Mouse (Mus musculus): ENCODE data around the gene Lcn11.

GRCm38 (mm10) chr2:25758064-25758625, 18.7 kb upstream of the Lcn11 start:
- TF ChIP-seq CTCF (IDR thresholded peaks at IDR 0.05; ENCODE audit: low read depth) (no peak), EP300 (IDR thresholded peaks at IDR 0.05; ENCODE audit: low read depth) (no peak)

All from heart, postnatal 0 days (tissue).